Mouse (Mus musculus) T-cell, adult 2 months (primary cell): ENCODE data around the gene Spsb1.

ENCODE experiments used
- DNase-seq: peaks from one replicate; pipeline ENCODE4 v3.0.0; 2022; ENCODE audit warnings: low spot score

The Spsb1 gene

GRCm38 (mm10) chr4:149983921-149984645 is 29.2 kb upstream of the Spsb1 start:
- DNase-seq: no peak

- no peak for DNase-seq
Measured at GRCm38 (mm10) chr4:149982154-149982553, 27.3 kb upstream of the Spsb1 start.

DNA sequence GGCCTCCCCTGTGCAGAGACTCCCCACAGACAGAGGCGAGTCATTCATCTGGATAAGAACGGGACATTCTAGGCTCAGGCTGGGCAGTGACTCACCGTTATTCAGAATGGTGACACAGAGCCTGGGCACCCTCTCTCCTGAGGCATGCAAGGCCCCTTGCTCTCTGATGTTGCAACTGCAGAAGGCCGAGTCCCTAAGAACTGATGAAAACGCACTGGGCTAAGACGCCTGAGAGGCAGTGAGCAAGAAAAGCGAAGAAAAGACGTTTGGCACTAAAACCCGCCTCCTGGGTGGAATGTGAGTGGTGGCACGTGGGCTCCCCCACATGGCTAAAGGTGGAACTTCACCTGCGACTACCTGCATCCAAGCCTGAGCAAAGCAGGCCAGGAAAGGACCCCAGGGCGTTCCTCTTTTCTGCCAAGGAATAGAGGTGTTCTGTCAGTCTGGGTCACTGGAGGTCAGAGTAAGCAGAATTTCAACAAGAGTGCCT is 25.0 kb upstream of the Spsb1 start:
- DNase-seq: peak; percentile 71

DNA sequence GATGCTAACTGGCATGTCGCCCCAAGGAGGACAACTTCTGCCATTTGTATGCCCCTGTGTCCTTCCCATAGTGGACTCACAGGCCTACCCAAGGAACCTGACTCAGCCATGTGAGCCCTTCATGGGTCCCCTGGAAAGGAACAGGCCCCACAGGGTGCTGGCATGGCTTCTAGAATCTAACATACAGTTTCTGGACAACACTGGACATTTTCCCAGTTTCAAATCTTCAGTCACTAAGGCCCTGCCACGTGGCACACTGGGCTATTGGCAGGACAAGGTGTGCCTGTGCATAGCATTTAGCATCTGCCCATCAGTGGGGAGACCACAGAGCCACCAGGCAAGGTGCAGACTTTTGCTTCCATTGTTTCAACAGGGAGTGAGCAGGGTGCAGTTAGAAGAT is 24.0 kb upstream of the Spsb1 start:
- DNase-seq: no peak

- no peak for DNase-seq
Measured at GRCm38 (mm10) chr4:149977801-149978544, 23.1 kb upstream of the Spsb1 start.

- no peak for DNase-seq
Measured at GRCm38 (mm10) chr4:149977181-149977580, 22.3 kb upstream of the Spsb1 start.

DNA sequence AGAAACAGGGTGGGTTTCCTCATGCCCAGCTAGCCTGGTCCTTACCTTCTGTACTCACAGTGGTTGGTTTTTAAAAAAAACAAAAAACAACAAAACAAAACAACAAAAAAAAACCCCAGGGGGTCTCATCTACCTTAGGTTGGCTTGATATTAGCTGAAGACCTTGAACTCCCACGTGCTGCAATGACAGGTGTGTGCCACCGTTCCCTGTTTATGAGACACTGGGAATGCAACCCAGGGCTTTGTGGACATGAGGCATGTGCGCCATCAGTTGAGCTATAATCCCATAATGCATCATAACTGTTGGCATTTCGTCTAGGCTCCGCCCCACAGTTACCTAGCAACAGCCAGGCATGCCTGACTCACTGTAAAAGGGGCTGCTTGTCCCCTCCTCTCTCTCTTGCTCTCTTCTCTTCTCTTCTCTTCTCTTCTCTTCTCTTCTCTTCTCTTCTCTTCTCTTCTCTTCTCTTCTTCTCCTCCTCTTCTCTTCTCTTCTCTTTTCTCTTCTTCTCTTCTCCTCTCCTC is 20.9 kb upstream of the Spsb1 start:
- no peak for DNase-seq

DNA sequence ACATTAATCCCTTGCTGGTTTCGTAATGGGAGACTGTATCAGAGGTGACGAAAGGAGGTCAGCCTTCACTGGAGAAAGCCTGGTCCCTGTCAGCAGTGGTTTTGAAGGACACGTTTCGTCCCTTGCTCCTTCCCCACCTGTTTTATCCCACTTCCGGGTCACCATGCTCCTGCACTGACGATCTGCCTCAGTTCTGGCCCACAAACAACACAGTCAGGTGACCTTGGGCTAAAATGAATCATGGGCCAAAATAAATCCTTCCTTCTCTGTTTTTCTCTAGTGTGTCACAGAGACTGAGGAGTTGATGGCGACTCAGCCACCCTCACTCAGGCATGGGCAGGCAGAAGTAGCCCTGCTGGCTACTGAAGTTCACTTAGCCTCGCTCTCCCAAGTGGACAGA is 20.4 kb upstream of the Spsb1 start:
- DNase-seq: no peak

GRCm38 (mm10) chr4:149971393-149971792 is 16.6 kb upstream of the Spsb1 start:
- DNase-seq: no peak

GRCm38 (mm10) chr4:149968526-149968925 is 13.7 kb upstream of the Spsb1 start:
- DNase-seq: no peak

DNA sequence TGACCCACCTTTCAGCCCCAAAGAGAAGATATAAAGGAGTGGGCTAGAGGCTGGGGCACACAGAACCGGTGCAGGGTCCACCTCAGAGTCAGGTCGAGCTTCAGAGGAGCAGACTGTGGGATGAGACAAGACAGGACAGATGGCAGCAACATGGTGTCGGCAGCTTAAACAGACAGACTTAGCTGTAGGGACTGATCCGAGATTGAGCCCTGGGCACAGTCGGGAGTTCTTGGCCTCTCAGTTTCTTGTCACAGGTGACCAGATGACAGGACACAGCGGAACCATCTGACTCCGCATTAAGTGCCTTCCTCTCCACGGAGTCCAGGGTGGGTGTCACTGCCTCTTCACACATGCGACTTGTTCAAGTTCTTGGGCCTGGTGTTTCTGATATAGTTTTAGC is 12.1 kb upstream of the Spsb1 start:
- DNase-seq: no peak

DNA sequence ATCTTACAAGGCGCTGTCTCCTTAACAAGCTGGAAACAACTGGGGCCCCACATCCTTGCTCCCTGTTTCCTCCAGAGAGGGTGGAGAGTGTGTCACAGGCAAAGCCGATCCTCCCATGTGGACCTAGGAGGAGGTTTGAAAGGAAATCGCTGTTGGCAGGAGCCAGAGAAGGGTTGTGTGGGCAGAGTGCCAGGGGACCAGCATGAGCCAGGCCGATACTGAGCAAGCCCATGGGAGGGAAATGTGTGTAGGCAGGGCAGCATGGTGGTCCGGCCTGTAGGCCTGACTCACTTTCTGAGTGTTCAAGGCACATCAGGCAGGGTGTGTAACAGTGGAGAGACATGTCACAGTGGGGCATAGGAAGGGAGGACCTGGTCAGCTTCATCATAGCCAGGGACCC is 11.4 kb upstream of the Spsb1 start:
- no peak for DNase-seq

GRCm38 (mm10) chr4:149965672-149966071 is 10.8 kb upstream of the Spsb1 start:
- DNase-seq: no peak

GRCm38 (mm10) chr4:149965242-149965641 is 10.4 kb upstream of the Spsb1 start:
- DNase-seq: no peak

GRCm38 (mm10) chr4:149964770-149965169 is 9.9 kb upstream of the Spsb1 start:
- no peak for DNase-seq

- no peak for DNase-seq
Measured at GRCm38 (mm10) chr4:149964285-149964684, 9.4 kb upstream of the Spsb1 start.

- DNase-seq: no peak
Measured at GRCm38 (mm10) chr4:149960391-149960790, 5.5 kb upstream of the Spsb1 start.

DNA sequence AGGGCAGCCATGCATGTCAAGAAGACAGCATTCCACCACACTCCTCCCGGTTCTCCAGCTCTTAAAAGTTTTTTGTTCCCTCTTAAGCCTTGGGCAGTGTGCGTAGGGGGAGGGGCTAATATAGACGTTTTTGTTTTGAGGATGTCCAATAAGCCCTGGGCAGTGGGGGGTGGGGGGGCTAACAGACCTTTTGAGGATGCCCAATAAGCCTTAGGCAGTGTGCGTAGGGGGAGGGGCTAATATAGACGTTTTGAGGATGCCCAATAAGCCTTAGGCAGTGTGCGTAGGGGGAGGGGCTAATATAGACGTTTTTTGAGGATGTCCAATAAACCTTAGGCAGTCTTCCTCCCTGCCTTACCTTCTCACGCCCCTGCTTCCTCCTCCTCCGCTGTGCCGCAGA is 5.0 kb upstream of the Spsb1 start:
- no peak for DNase-seq

- peak; percentile 75 for DNase-seq
Measured at GRCm38 (mm10) chr4:149958566-149958965, 3.7 kb upstream of the Spsb1 start.

DNA sequence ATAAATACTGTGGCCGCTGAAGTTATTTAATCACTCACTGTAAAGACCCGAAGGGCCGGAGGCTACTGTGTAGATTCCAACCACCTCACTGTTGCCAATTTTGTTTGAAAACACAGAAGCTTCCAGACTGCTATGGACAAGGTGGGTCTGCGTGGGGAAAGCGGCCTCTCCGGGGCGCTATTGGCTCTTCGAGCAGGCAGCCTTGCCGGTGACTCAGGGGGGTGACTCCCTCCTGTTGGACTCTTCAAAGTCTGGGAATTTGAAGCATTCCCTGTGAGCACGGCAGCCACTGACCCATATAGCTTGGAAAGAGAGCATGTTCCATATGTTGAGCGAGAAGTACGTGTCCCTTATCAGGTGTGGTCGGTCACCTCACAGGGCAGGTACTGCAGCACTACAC is 1.2 kb upstream of the Spsb1 start:
- no peak for DNase-seq

- DNase-seq: no peak
Measured at GRCm38 (mm10) chr4:149955631-149956030, 788 bp upstream of the Spsb1 start.

GRCm38 (mm10) chr4:149953621-149954481 is 992 bp downstream of the Spsb1 start:
- peak; percentile 48 for DNase-seq
